Mouse (Mus musculus): ENCODE measurements around the gene Insl6. TPM values are rescaled to one million over a fixed set of nuclear protein-coding genes. Genes with fewer than 3 reads are reported as not detected.

The Insl6 gene
- polyA plus RNA-seq, 2 experiments, result 0.45 to 1.2 TPM

DNA sequence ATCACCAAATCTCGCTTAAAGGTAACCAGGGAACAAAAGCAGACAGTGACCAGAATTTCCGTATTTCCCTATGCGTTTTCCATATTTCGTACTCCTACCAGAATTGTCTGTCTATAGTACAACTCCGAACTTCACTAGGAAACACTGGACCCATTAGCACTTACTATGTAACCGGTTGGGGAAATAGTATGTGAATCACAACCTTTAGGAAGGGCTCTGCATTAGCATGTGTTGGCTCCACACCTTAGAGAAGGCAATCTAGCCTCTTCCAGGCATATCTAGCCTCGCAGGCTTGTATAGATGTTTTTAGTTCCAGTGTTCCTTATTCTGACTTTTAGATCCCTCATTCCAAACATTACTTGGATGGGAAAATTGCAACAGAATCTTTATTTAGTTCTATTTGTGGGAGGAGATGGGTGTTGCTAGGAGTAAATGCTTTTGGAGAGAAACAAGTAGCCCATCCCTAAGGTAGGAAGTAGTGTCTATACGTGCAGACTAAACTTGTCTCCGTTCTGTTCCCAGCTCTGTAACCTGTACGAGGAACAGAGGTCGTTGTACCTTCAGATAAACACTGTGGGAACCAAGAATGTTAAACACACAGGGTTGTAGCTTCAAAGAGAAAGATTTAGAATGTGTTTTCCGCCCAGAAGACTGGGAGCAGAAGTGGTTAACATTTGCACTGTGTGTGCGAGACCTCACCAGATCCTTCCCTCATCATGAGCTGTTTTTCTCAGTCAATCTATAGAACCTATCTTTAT is 37.2 kb upstream of the Insl6 start:
- ATAC-seq (ENCODE audit: insufficient read depth) (no peak), DNase-seq (ENCODE audit: low read depth in 3 of 3, low spot score in 3 of 3) (no peak)
- H3K27me3 ChIP-seq (ENCODE audit: control insufficient read depth, insufficient read depth, low read length), result no peaks in the 10 kb centered on the region
- H3K36me3 ChIP-seq (replicated peaks; ENCODE audit: control insufficient read depth, insufficient read depth, low read depth), result no peaks in the 10 kb centered on the region
- no peak overlapping the region for H3K27ac ChIP-seq
- H3K9me3 ChIP-seq (ENCODE audit: control insufficient read depth, low read length), result no peaks in the 10 kb centered on the region
- peak overlapping the region; percentile 97 for H3K4me2 ChIP-seq (ENCODE audit: low read depth)
- H3K9ac ChIP-seq (replicated peaks), result peak overlapping the region; percentile 36
- peaks cover 14 to 19% of the 10 kb centered on the region in 2 experiments for H3K4me1 ChIP-seq (replicated peaks; ENCODE audit: control insufficient read depth in 2 of 2, insufficient read depth in 2 of 2, low read length in 1 of 2)
- 32% methylated on average over 13 of the region's 13 CpGs for WGBS (ENCODE audit: insufficient replicate concordance)
- TF ChIP-seq EP300 (IDR thresholded peaks at IDR 0.05; ENCODE audit: low read depth) (no peak), CTCF (IDR thresholded peaks at IDR 0.05; ENCODE audit: low read depth) (no peak)
- H3K4me3 ChIP-seq (ENCODE audit: insufficient read depth in 1 of 2, low read depth in 2 of 2, low read length in 2 of 2), result peak overlapping the region; percentile 64 to 65

DNA sequence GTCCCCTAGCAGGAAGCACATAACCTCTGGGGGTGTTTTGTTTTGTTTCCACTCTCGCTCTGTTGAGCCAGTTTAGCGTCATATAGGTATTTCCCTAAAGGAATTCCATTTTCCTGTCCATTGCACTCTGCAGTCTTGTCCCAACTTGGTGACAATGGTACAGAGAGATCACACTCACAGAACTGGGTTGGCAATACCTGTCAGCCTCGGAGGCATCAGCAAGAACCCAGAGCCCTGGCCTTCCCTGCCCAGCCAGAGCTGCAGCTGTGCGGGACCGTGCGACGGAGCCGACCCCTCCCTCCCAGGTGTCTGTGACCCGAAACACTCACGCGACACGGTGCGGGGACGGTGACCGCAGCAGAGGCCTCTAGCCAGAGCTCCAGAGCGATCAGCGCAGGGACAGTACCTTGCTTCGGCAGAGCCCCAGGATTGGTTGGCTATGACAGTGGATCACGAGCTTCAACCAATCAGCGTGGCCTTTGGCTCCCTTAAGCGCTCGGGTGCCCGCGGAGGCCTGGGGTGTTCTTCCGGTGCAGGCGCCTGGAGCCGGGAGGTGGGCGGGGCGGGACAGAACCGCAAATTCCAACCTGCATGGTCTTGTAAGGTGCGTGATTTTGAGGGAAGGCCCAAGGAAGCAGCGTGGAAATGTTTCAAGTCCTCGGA is 36.4 kb upstream of the Insl6 start:
- H3K9ac ChIP-seq (replicated peaks), result peak overlapping the region; percentile 82
- DNase-seq (ENCODE audit: low read depth in 3 of 3, low spot score in 3 of 3), result peak; percentile 90 to 93 (median 91)
- no peaks in the 10 kb centered on the region for H3K9me3 ChIP-seq (ENCODE audit: control insufficient read depth, low read length)
- peak; percentile 100 for ATAC-seq (ENCODE audit: insufficient read depth)
- TF ChIP-seq EP300 (IDR thresholded peaks at IDR 0.05; ENCODE audit: low read depth), result no peak
- TF ChIP-seq CTCF (IDR thresholded peaks at IDR 0.05; ENCODE audit: low read depth), result no peak
- no peak overlapping the region for H3K27ac ChIP-seq
- H3K4me1 ChIP-seq (replicated peaks; ENCODE audit: control insufficient read depth in 2 of 2, insufficient read depth in 2 of 2, low read length in 1 of 2), result peaks cover 13 to 17% of the 10 kb centered on the region in 2 experiments
- no peaks in the 10 kb centered on the region for H3K36me3 ChIP-seq (replicated peaks; ENCODE audit: control insufficient read depth, insufficient read depth, low read depth)
- peak overlapping the region; percentile 97 for H3K4me2 ChIP-seq (ENCODE audit: low read depth)
- H3K27me3 ChIP-seq (ENCODE audit: control insufficient read depth, insufficient read depth, low read length), result no peaks in the 10 kb centered on the region
- H3K4me3 ChIP-seq (ENCODE audit: insufficient read depth in 1 of 2, low read depth in 2 of 2, low read length in 2 of 2), result peak overlapping the region; percentile 64 to 65
- 3% methylated on average over 33 of the region's 33 CpGs for WGBS (ENCODE audit: insufficient replicate concordance)

DNA sequence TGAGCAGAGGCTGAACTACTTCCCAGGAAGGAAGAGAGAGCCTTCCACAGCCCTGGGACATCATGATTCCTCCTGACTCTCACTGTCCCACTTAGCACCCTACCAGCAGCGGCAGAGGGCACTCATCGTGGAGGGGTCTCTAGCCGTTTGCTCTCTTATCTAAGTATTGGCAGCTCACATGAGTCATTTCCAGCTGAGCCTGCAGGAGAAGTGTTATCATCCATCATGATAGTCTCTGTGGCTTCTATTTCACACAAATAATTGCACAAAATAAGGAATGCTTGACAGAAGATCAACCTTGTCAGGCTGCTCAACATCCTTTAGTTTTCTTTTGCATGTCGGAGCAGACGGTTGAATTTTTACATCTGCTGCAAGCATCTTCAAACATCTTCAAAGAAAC is 35.1 kb upstream of the Insl6 start:
- ATAC-seq (ENCODE audit: insufficient read depth) (no peak), DNase-seq (ENCODE audit: low read depth in 3 of 3, low spot score in 3 of 3) (no peak)
- Histone ChIP-seq H3K9ac (replicated peaks) (no peak overlapping the region), H3K9me3 (ENCODE audit: control insufficient read depth, low read length) (no peaks in the 10 kb centered on the region), H3K27ac (no peak overlapping the region), H3K4me2 (ENCODE audit: low read depth) (peak overlapping the region; percentile 97), H3K27me3 (ENCODE audit: control insufficient read depth, insufficient read depth, low read length) (no peaks in the 10 kb centered on the region), H3K4me3 (ENCODE audit: insufficient read depth in 1 of 2, low read depth in 2 of 2, low read length in 2 of 2) (no peak overlapping the region), H3K4me1 (replicated peaks; ENCODE audit: control insufficient read depth in 2 of 2, insufficient read depth in 2 of 2, low read length in 1 of 2) (peaks cover 8 to 14% of the 10 kb centered on the region in 2 experiments), H3K36me3 (replicated peaks; ENCODE audit: control insufficient read depth, insufficient read depth, low read depth) (no peaks in the 10 kb centered on the region)
- 21% methylated on average over 5 of the region's 5 CpGs for WGBS (ENCODE audit: insufficient replicate concordance)
- TF ChIP-seq EP300 (IDR thresholded peaks at IDR 0.05; ENCODE audit: low read depth), result no peak
- TF ChIP-seq CTCF (IDR thresholded peaks at IDR 0.05; ENCODE audit: low read depth), result no peak

DNA sequence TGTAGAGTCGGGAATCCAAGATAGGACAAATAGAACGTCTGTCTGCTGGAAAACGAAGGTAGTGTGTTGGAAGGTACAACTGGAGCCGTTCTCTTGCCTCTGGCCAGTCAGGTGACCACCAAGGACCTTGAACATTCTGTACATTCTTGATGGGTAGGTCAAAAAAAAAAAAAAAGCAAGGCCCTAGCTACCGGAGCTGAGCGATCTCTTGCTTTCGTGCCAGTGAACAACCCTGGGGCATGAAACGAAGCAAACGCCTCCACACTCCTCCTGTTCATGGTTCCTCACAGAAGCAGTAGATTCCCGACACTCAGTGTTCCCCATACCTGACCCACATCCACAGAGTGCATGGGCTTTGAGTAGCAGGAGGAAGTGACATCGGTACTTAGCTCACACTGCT is 31.1 kb upstream of the Insl6 start:
- TF ChIP-seq EP300 (IDR thresholded peaks at IDR 0.05; ENCODE audit: low read depth), result no peak
- TF ChIP-seq CTCF (IDR thresholded peaks at IDR 0.05; ENCODE audit: low read depth), result no peak
- WGBS (ENCODE audit: insufficient replicate concordance), result 77% methylated on average over 11 of the region's 11 CpGs
- Histone ChIP-seq H3K4me2 (ENCODE audit: low read depth) (no peak overlapping the region), H3K27ac (no peak overlapping the region), H3K4me1 (replicated peaks; ENCODE audit: control insufficient read depth in 2 of 2, insufficient read depth in 2 of 2, low read length in 1 of 2) (peaks cover 8 to 11% of the 10 kb centered on the region in 2 experiments), H3K27me3 (ENCODE audit: control insufficient read depth, insufficient read depth, low read length) (no peaks in the 10 kb centered on the region), H3K36me3 (replicated peaks; ENCODE audit: control insufficient read depth, insufficient read depth, low read depth) (no peaks in the 10 kb centered on the region), H3K4me3 (ENCODE audit: insufficient read depth in 1 of 2, low read depth in 2 of 2, low read length in 2 of 2) (no peak overlapping the region), H3K9me3 (ENCODE audit: control insufficient read depth, low read length) (no peaks in the 10 kb centered on the region), H3K9ac (replicated peaks) (no peak overlapping the region)
- ATAC-seq (ENCODE audit: insufficient read depth) (no peak), DNase-seq (ENCODE audit: low read depth in 3 of 3, low spot score in 3 of 3) (no peak)
